Mouse (Mus musculus) spleen, adult 2 months (tissue): ENCODE measurements around the gene Bmf. TPM values are rescaled to one million over a fixed set of nuclear protein-coding genes. Genes with fewer than 3 reads are reported as not detected.

Experiments
- DNase-seq, 2 experiments: peaks; one replicate each; pipeline versions ENCODE4 v3.0.0 to v3.0.0-alpha.2; 2012 to 2021; ENCODE audit warnings: low spot score in 2 of 2, low read depth in 1 of 2
- H3K27ac ChIP-seq: fragments of 200-500 bp; 2 replicates; pipeline ENCODE4 v1.5.1; 2012; ENCODE audit warnings: low read length, inconsistent platforms; ENCODE audit not compliant: insufficient read depth
- H3K27me3 ChIP-seq: fragments of 200-500 bp; 2 replicates; pipeline ENCODE4 v1.6.1; 2012; ENCODE audit warnings: mild to moderate bottlenecking, moderate library complexity, low read length, inconsistent platforms; ENCODE audit not compliant: control insufficient read depth, insufficient read depth
- H3K36me3 ChIP-seq: fragments of 200-500 bp; 2 replicates; pipeline ENCODE4 v1.6.1; 2012; ENCODE audit warnings: mild to moderate bottlenecking, low read length, inconsistent platforms; ENCODE audit not compliant: control insufficient read depth, insufficient read depth
- H3K4me1 ChIP-seq: fragments of 200-500 bp; 2 replicates; pipeline ENCODE4 v1.6.1; 2011; ENCODE audit warnings: inconsistent platforms; ENCODE audit not compliant: control insufficient read depth, insufficient read depth, insufficient read length
- H3K4me3 ChIP-seq: fragments of 200-500 bp; 2 replicates; pipeline ENCODE4 v1.5.1; 2011; ENCODE audit warnings: mild to moderate bottlenecking, inconsistent platforms; ENCODE audit not compliant: insufficient read depth, insufficient read length; ENCODE audit errors: extremely low read depth
- CTCF ChIP-seq: fragments of 200-500 bp; IDR thresholded peaks from 2 replicates; pipeline ENCODE4 v1.5.1; 2011; ENCODE audit warnings: mild to moderate bottlenecking, inconsistent platforms; ENCODE audit not compliant: insufficient read depth, insufficient read length, insufficient replicate concordance; ENCODE audit errors: extremely low read depth
- POLR2A ChIP-seq: fragments of 200-500 bp; IDR thresholded peaks from 2 replicates; pipeline ENCODE4 v1.6.1; 2011; ENCODE audit warnings: low read depth, low read length, inconsistent platforms
- WGBS: fragments of 180-500 bp; shearing (Covaris S2); methylation state at CpG from one replicate; pipeline ENCODE4 v1.1.7; 2018; 5-methylcytosine and 5-hydroxymethylcytosine counted together
- polyA plus RNA-seq: library from polyadenylated mRNA; depleted of rRNA; stranded (reverse); fragments of >200 nt; gene quantifications from 2 replicates; pipeline ENCODE4 v1.2.3, GENCODE M21; 2012

The Bmf gene
- polyA plus RNA-seq, 1 experiment, result 24.8 TPM

GRCm38 (mm10) chr2:118512418-118513377 lies 36.8 kb downstream of the Bmf start:
- Histone ChIP-seq H3K36me3 (no peaks in the 10 kb centered on the region), H3K27ac (peak overlapping the region; percentile 48; the same call in 1 of the 2 replicates), H3K4me3 (no peak overlapping the region), H3K4me1 (0 out of 2 replicates have a peak, but pooled peaks cover 8% of the 10 kb centered on the region), H3K27me3 (no peaks in the 10 kb centered on the region)
- DNase-seq, result no peak
- TF ChIP-seq POLR2A (no peak), CTCF (no peak)
- WGBS, result 80% methylated on average over 16 of the region's 16 CpGs

DNA sequence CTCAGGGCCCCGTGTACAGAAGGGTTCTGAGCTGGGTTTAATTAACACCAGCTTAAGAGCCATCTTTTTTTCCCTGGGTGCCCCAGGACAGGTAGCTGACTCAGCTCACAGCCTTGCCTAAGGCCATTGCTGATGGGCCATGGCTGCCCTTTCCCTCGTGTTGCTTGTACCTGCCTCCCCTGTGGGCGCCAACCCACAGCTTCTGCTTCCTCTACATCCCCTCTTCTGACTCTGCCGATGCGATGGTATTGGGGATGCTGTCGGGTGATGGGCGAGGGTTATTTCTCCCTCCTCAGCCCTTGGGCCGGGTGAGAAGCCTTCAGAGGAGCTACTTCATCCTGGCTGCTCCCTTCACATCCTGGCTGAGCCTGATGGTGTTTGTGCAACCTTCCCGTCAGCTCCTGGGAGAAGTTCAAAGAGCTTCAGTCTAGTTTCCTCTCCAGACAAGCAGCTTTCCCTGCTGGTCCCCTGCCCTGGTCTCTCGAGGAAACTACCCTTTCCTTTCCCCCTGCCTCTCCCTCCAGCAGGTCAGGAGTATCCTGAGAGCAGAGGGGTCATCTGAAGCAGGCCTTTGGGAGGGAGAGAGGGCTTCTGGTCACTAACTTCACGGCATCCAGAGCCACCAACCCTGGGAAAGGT lies 37.6 kb downstream of the Bmf start:
- Histone ChIP-seq H3K27me3 (no peaks in the 10 kb centered on the region), H3K4me1 (0 out of 2 replicates have a peak, but pooled peaks cover 8% of the 10 kb centered on the region), H3K36me3 (no peaks in the 10 kb centered on the region), H3K4me3 (no peak overlapping the region), H3K27ac (peak overlapping the region; percentile 48; the same call in 1 of the 2 replicates)
- 38% methylated on average over 11 of the region's 11 CpGs for WGBS
- TF ChIP-seq POLR2A (no peak), CTCF (no peak)
- no peak for DNase-seq

DNA sequence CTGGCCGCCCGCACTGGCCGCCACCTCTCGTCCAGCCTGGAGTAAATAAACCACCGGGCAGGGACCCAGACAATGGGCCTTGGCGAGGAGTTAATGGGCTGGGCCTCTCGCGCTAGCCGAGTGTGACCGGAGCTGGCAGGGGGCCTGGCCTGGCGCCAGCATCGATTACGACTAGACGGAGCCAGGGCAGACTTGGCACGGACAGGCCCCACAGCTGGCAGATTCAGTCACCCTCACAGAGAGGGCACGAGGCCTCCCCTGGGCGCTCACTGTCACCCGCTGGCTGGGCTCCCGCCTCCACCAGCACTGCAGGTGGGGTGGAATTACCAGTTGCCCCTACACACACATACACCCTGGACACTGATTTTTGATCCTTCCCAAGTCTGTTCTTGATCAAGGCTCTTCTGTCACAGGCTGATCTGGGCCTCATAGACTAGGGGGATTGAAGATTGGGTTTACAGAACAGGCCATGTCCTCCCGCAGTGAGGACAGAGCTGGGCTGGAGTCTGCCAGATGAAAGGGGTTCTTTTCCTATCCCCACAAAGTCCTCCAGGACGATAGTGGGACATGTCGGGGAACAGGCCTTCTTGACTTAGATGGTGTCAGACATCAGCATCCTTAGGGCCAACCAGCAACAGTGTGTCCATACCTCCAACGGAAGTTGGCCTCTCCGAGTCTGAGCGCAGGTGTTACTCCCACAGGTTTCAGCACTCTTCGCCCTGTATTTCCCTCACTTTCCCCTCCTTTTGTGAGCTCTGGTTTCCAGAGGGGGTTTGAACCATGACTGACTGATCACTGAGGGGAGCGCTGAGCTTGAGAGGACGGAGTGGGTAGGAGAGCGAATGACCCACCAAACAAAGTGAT lies 38.8 kb downstream of the Bmf start:
- Histone ChIP-seq H3K27ac (no peak overlapping the region), H3K27me3 (no peaks in the 10 kb centered on the region), H3K4me3 (no peak overlapping the region), H3K36me3 (no peaks in the 10 kb centered on the region), H3K4me1 (0 out of 2 replicates have a peak, but pooled peaks cover 8% of the 10 kb centered on the region)
- no peak for DNase-seq
- 90% methylated on average over 29 of the region's 29 CpGs for WGBS
- TF ChIP-seq POLR2A, result no peak

- Histone ChIP-seq H3K4me3 (no peak overlapping the region), H3K27ac (no peak overlapping the region), H3K27me3 (no peaks in the 10 kb centered on the region), H3K4me1 (0 out of 2 replicates have a peak, but pooled peaks cover 8% of the 10 kb centered on the region), H3K36me3 (no peaks in the 10 kb centered on the region)
- TF ChIP-seq POLR2A, result no peak
- no peak for TF ChIP-seq CTCF
- DNase-seq, result no peak
- WGBS, result 94% methylated on average over 8 of the region's 8 CpGs
Measured at GRCm38 (mm10) chr2:118509688-118510446, 39.6 kb downstream of the Bmf start.

DNA sequence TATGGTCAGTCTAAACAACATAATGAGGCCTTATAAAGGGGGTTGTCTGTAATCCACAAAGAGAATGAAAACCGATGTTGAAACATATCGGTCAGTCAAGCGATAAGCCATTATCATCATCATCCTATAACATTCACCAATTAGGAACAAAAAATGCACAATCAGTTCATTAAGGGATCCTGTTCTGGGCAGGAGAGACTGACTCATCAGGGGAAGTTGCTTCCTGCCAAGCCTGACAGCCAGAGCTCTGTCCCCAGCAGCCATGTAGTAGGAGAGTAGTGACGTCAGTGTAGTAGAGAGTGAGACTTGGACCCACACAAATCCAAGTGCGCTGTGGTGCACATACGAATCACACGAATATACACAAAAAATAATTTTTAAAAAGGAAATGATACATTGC lies 42.4 kb downstream of the Bmf start:
- Histone ChIP-seq H3K27ac (no peak overlapping the region), H3K36me3 (no peaks in the 10 kb centered on the region), H3K27me3 (no peaks in the 10 kb centered on the region), H3K4me1 (0 out of 2 replicates have a peak, but pooled peaks cover 3% of the 10 kb centered on the region), H3K4me3 (no peak overlapping the region)
- no peak for DNase-seq
- TF ChIP-seq POLR2A (no peak), CTCF (no peak)
- WGBS, result 88% methylated on average over 7 of the region's 7 CpGs

DNA sequence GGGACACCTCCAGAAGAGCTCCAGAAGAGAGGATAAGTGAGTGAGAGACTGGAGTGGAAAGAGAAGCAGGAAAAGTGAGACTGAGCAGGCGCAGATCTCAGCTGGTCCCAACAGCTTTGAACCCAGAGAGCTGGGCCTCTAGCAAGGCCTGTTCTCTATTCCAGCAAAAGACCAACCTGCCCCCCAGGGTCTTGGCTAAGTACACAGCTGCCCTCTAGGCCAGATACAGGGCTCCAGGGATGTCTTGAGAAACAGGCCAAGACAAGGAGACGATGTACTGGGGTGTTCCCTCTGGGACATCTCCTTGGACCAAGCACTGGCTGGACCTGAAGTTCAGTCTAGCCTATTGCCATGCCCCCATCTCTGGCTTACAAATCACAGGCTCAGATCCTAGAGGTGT lies 49.3 kb downstream of the Bmf start:
- no peak for TF ChIP-seq CTCF
- TF ChIP-seq POLR2A, result no peak
- Histone ChIP-seq H3K36me3 (no peaks in the 10 kb centered on the region), H3K27me3 (no peaks in the 10 kb centered on the region), H3K4me1 (peaks cover 5% of the 10 kb centered on the region; the same call in 1 of the 2 replicates), H3K27ac (no peak overlapping the region), H3K4me3 (no peak overlapping the region)
- DNase-seq, result no peak
- 80% methylated on average over 2 of the region's 2 CpGs for WGBS
